Mouse (Mus musculus): ENCODE data around the gene Rtel1.

The Rtel1 gene

GRCm38 (mm10) chr2:181319248-181320102 lies at the start of gene Rtel1:
Gene Rtel1, plus strand, starts transcription at chr2:181319739.
- peak; percentile 95 for DNase-seq (ENCODE audit: low read depth, low spot score)

- no peak for DNase-seq (ENCODE audit: low read depth, low spot score)
These were observed 47.4 kb upstream of the Rtel1 start for GRCm38 (mm10) chr2:181272092-181272491.

- no peak for DNase-seq (ENCODE audit: low read depth, low spot score)
These were observed 45.7 kb upstream of the Rtel1 start for GRCm38 (mm10) chr2:181273829-181274228.

GRCm38 (mm10) chr2:181274639-181275038 lies 44.9 kb upstream of the Rtel1 start:
- DNase-seq (ENCODE audit: low read depth, low spot score) = no peak

- DNase-seq (ENCODE audit: low read depth, low spot score) = no peak
These were observed 42.8 kb upstream of the Rtel1 start for GRCm38 (mm10) chr2:181276766-181277165.

GRCm38 (mm10) chr2:181277866-181278265 lies 41.7 kb upstream of the Rtel1 start:
- DNase-seq (ENCODE audit: low read depth, low spot score) = no peak

- no peak for DNase-seq (ENCODE audit: low read depth, low spot score)
These were observed 39.6 kb upstream of the Rtel1 start for GRCm38 (mm10) chr2:181279968-181280367.

GRCm38 (mm10) chr2:181286629-181287337 lies 32.8 kb upstream of the Rtel1 start:
- no peak for DNase-seq (ENCODE audit: low read depth, low spot score)

- peak; percentile 77 for DNase-seq (ENCODE audit: low read depth, low spot score)
These were observed 32.1 kb upstream of the Rtel1 start for GRCm38 (mm10) chr2:181287338-181287957.

GRCm38 (mm10) chr2:181287958-181288350 lies 31.6 kb upstream of the Rtel1 start, which contains the start of gene Gmeb2:
Gene Gmeb2, minus strand, starts transcription at chr2:181288035.
- peak; percentile 99 for DNase-seq (ENCODE audit: low read depth, low spot score)

GRCm38 (mm10) chr2:181288691-181289090 lies 30.8 kb upstream of the Rtel1 start:
- DNase-seq (ENCODE audit: low read depth, low spot score) = no peak

- no peak for DNase-seq (ENCODE audit: low read depth, low spot score)
These were observed 28.6 kb upstream of the Rtel1 start for GRCm38 (mm10) chr2:181290937-181291336.

GRCm38 (mm10) chr2:181302041-181302440 lies 17.5 kb upstream of the Rtel1 start:
- peak; percentile 90 for DNase-seq (ENCODE audit: low read depth, low spot score)

GRCm38 (mm10) chr2:181304944-181305343 lies 14.6 kb upstream of the Rtel1 start:
- DNase-seq (ENCODE audit: low read depth, low spot score) = no peak

GRCm38 (mm10) chr2:181307144-181307804 lies 12.3 kb upstream of the Rtel1 start:
- peak; percentile 95 for DNase-seq (ENCODE audit: low read depth, low spot score)

GRCm38 (mm10) chr2:181312435-181312834 lies 7.1 kb upstream of the Rtel1 start:
- no peak for DNase-seq (ENCODE audit: low read depth, low spot score)

GRCm38 (mm10) chr2:181313006-181313343 lies 6.6 kb upstream of the Rtel1 start:
- no peak for DNase-seq (ENCODE audit: low read depth, low spot score)

- DNase-seq (ENCODE audit: low read depth, low spot score) = peak; percentile 39
These were observed 6.0 kb upstream of the Rtel1 start for GRCm38 (mm10) chr2:181313344-181314079.

- DNase-seq (ENCODE audit: low read depth, low spot score) = peak; percentile 90
These were observed 5.3 kb upstream of the Rtel1 start, which contains the start of gene Stmn3 for GRCm38 (mm10) chr2:181314080-181314810. Gene Stmn3, minus strand, starts transcription at chr2:181314500.

GRCm38 (mm10) chr2:181320103-181320499 lies 562 bp downstream of the Rtel1 start:
- DNase-seq (ENCODE audit: low read depth, low spot score) = peak; percentile 50
